Mouse (Mus musculus): ENCODE measurements around the gene Olfr1392.

DNA sequence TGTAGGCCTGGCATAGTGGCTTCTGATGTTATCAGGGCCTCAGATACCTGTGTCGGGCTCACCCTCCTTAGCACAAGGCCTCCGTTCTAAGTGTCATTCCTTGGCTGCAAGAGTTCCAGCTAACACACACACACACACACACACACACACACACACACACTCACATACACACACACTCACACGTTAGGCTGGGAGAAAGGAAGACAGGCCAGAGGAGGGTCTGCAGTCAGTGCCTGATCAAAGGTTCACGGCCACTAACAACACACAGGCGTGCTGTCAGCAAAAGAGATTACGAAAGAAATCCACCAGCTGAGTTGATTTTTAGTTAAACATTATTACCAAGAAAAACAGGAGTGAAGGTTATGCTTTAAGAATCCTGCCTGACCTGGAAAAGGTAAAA lies 18.4 kb upstream of the Olfr1392 start:
- TF ChIP-seq BHLHE40 (IDR thresholded peaks at IDR 0.05; ENCODE audit: low read depth, low read length) (no peak), GABPA (IDR thresholded peaks at IDR 0.05; ENCODE audit: insufficient replicate concordance, low read depth, low read length) (no peak), POLR2A (IDR thresholded peaks at IDR 0.05; ENCODE audit: low read depth, low read length) (no peak), CTCF (conservative IDR thresholded peaks at IDR 0.05 in 1 of 2, IDR thresholded peaks at IDR 0.05 in 1 of 2; ENCODE audit: low read depth in 2 of 2, low read length in 2 of 2) (no peak), EP300 (IDR thresholded peaks at IDR 0.05; ENCODE audit: low read length) (no peak), ETS1 (conservative IDR thresholded peaks at IDR 0.05; ENCODE audit: low read depth, low read length) (no peak), TCF12 (IDR thresholded peaks at IDR 0.05; ENCODE audit: low read depth, low read length) (no peak)
